Mouse (Mus musculus) lung, adult 18-20 months (tissue): ENCODE data around the gene 5330417C22Rik.
A peak's percentile ranks its signal among the peaks of the same experiment; 100 is the strongest.

Source experiments
- DNase-seq, 2 experiments: peaks; one replicate each; pipeline ENCODE4 v3.0.0; 2022; ENCODE audit warnings: mixed read lengths in 2 of 2

The 5330417C22Rik gene

GRCm38 (mm10) chr3:108454172-108454571 lies 82.2 kb downstream of the 5330417C22Rik start:
- no peak for DNase-seq

- no peak for DNase-seq
These were observed 84.4 kb downstream of the 5330417C22Rik start for GRCm38 (mm10) chr3:108451969-108452368.

GRCm38 (mm10) chr3:108445366-108445705 lies 91.0 kb downstream of the 5330417C22Rik start:
- DNase-seq, result no peak

GRCm38 (mm10) chr3:108444698-108445365 lies 91.5 kb downstream of the 5330417C22Rik start, which contains the start of gene Sars:
Gene Sars (minus strand): TSS chr3:108445209.
- peak; percentile 91 to 94 for DNase-seq

- peak; percentile 73 to 80 for DNase-seq
These were observed 92.3 kb downstream of the 5330417C22Rik start for GRCm38 (mm10) chr3:108444029-108444428.

GRCm38 (mm10) chr3:108436380-108436714 lies 100.0 kb downstream of the 5330417C22Rik start:
- no peak for DNase-seq

DNA sequence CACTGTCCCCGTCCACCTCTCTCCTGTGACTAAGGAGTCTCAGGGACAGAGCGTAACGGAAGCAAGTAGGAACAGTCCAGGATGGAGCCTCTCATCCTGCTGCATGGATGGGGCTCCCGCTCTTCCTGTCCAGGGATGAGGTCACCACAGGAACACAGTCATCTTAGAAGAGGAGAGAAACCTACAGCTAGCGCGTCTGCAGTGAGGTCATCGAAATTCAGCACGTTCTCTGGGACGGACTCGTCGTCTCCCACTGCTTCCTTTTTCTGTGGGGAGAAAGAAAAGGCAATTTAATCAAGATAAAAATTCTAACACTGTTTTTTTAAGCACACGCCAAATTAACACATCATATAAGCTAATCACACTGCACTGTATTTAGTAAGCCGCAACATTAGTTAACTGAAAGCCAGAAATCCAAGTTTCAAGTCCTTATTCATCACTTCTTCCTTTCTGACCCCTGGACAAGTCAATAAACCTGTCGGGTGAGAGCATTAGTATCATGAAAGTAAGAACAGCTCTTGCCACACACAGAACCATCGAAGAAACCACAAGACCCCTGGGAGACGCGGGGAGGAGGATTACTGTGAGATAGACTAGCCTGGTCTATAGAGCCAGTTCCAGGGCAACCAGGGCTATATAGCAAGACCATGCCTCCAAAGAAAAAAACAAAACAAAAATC lies 100.5 kb downstream of the 5330417C22Rik start:
- peak in 1 of 2 experiments; percentile 42 for DNase-seq

- DNase-seq, result no peak
These were observed 102.3 kb downstream of the 5330417C22Rik start for GRCm38 (mm10) chr3:108433881-108434495.

GRCm38 (mm10) chr3:108433188-108433880 lies 103.0 kb downstream of the 5330417C22Rik start:
- DNase-seq, result no peak

GRCm38 (mm10) chr3:108432542-108433187 lies 103.7 kb downstream of the 5330417C22Rik start:
- DNase-seq, result no peak

DNA sequence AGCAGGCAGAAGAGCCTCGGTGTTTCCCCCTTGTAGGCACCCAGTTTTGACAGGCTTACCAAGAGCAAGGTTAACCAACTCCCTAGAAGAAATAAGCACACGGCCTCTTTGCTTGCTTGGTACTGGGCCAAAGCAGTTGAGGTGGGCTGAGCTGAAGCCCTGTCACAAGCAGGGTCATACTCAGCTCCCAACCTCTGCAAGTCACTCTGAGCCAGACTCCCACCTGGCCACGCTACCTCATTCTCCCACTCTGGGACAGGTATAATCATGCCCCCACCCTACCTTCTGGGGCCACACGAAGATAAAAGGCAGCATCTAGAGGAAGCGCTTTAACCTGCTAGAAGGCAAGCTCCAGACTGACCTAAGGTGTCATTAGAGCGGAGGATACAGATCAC lies 110.7 kb downstream of the 5330417C22Rik start:
- DNase-seq, result no peak

- no peak for DNase-seq
These were observed 111.3 kb downstream of the 5330417C22Rik start for GRCm38 (mm10) chr3:108424944-108425623.

GRCm38 (mm10) chr3:108423844-108424801 lies 112.2 kb downstream of the 5330417C22Rik start:
- peak; percentile 47 to 70 for DNase-seq

GRCm38 (mm10) chr3:108423006-108423405 lies 113.3 kb downstream of the 5330417C22Rik start:
- DNase-seq, result no peak

GRCm38 (mm10) chr3:108415831-108416223 lies 120.5 kb downstream of the 5330417C22Rik start:
- DNase-seq, result peak; percentile 72 to 76

DNA sequence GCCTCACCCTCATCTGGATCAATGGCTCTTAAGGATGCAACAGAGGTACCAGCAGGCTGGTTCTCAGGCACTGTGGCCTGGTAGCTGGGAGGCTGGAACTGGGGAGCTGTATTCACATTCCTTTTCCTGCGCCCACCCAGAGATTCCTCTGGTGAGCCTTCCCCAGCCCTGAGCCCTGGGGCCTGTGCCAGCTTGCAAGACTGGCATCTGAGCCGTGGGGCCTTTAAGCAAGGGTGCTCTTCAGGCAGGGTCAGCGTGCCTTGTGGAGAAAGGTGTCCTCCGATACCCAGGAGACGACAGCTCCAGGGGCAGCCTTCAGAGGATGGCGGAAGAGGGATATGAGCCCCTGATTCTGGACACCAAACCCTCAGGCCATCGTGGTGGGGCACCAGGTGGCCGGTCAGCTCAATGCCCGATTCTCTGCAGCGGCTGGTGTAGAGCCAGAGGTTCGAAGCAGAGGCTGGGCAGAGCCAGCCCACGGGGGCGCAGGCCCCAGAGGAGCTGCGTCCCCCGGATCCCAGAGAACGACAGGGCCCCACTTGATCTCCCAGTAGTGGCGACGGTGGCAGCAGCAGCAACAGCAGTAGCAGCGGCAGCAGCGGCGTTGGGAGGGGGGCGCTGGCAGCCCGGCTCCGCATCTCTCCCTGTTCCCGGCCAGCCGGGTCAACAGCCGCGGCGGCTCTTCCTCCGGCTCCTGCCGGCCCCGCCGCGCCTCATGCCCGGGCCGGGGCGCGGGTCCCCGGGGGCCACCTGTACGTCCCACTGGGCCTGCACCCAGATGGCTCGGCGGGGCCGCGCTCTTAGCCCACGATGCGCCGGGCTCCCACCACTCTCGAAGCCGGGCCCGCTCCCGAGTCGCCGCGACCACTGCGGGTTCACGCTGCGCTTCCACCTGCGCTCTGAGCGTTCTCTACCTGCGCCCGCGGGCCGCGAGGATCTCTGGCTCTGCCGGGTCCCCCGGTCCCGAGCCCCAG lies 121.2 kb downstream of the 5330417C22Rik start, which contains the start of gene Celsr2:
Gene Celsr2 (minus strand): TSS at position 696 of the 974 bp plus-strand sequence.
- DNase-seq, result peak in 1 of 2 experiments; percentile 36

DNA sequence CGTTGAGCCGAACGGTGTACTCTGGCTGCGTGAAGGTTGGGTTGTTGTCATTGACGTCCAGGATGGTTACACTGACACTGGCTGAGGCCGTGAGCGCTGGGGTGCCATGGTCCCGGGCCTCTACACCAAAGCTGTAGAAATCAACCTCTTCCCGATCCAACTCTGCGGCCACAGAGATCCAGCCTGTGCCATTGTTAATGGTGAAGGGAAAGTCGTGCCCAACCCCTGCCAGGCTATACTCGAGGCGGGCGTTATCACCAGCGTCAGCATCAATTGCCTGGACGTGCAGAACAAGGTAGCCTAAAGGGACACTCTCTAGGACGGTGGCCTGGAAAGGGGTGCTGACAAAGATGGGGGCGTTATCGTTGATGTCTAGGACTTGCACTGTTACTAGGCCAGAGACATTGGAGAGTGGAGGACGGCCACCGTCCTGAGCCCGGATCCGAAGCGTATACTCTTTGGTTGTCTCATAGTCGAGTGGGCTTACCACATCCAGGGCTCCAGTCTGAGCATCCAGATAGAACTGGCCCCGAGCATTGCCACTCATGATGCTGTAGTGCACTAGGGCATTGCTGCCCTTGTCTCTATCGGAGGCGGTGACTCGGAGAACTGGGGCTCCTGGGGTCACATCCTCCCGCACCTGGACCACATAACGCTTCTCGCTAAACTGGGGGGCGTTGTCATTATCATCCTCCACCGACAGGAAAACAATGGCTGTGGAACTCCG lies 122.5 kb downstream of the 5330417C22Rik start:
- DNase-seq, result no peak

DNA sequence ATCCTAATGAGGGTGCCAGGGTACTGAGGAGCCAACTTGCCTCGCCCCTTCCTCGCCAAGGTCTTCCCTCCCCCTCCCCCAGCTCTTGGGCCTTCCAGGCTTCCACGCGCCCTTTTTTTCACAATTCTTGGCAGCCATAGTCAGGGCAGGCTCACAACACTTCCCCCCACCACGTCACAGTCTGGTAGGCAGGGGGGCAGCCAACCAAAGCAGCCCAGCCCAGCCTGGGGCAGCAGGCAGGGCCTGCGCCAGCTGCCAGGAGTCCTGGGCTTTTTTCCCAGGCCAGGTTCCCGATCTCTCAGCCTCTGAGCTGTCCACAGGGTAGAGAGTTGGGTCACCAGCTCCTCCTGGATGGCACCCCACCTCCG lies 124.6 kb downstream of the 5330417C22Rik start:
- peak; percentile 62 to 79 for DNase-seq
